Mouse (Mus musculus) left cerebral cortex, postnatal 10 days (tissue): ENCODE measurements around the gene Xrcc3. TPM values are rescaled to one million over a fixed set of nuclear protein-coding genes. Genes with fewer than 3 reads are reported as not detected.

Source experiments
- DNase-seq, 2 experiments: peaks; one replicate each; pipeline ENCODE4 v3.0.0; 2021 to 2022; ENCODE audit warnings: low spot score in 2 of 2, mixed read lengths in 1 of 2; ENCODE audit errors: extremely low spot score in 1 of 2
- intact Hi-C: fragments of 180-260 bp; cut with DNase I; formaldehyde crosslinking; loops from one replicate; pipeline ENCODE4 v1.15.1; 2025
- total RNA-seq, 2 experiments: library from RNA; stranded (reverse); gene quantifications; 2 replicates each; pipeline ENCODE4 v1.2.3; 2021

Xrcc3 gene
- total RNA-seq, 2 experiments from 2014 or later, result 3.0 to 3.2 TPM

- intact Hi-C loops, result no loop called here
These were observed 55.9 kb downstream of the Xrcc3 start for GRCm38 (mm10) chr12:111757561-111758325.

GRCm38 (mm10) chr12:111756698-111757082 lies 57.0 kb downstream of the Xrcc3 start:
- intact Hi-C loops, result no loop called here

More at GRCm38 (mm10) chr12:111757561-111758325, 55.9 kb downstream of the Xrcc3 start:
- no peak for DNase-seq

GRCm38 (mm10) chr12:111756082-111756697 lies 57.5 kb downstream of the Xrcc3 start:
- DNase-seq, result no peak
- intact Hi-C loops, result no loop called here

More at GRCm38 (mm10) chr12:111756698-111757082, 57.0 kb downstream of the Xrcc3 start:
- DNase-seq, result no peak

GRCm38 (mm10) chr12:111755231-111755630 lies 58.4 kb downstream of the Xrcc3 start:
- intact Hi-C loops, result no loop called here
- no peak for DNase-seq

- intact Hi-C loops, result no loop called here
- no peak for DNase-seq
These were observed 59.0 kb downstream of the Xrcc3 start for GRCm38 (mm10) chr12:111754710-111755109.

- intact Hi-C loops, result no loop called here
- no peak for DNase-seq
These were observed 60.3 kb downstream of the Xrcc3 start for GRCm38 (mm10) chr12:111753347-111753746.

Other genes starting within 250 kb of the Xrcc3 start
- 100 to 1,000 TPM; 132 to 137 TPM for gene Mark3, start 239.3 kb downstream of the Xrcc3 start, total RNA-seq
- gene Ckb, start 141.5 kb downstream of the Xrcc3 start, total RNA-seq, result 1,000 to 10,000 TPM in 1 of 2 experiments, 100 to 1,000 TPM in 1; 966 to 1,046 TPM
- gene Trmt61a, start 135.8 kb downstream of the Xrcc3 start, total RNA-seq, result 10 to 100 TPM; 19.2 to 19.5 TPM
- 10 to 100 TPM; 40.6 to 43.2 TPM for gene Bag5, start 100.6 kb downstream of the Xrcc3 start, total RNA-seq
- gene Apopt1, start 100.6 kb downstream of the Xrcc3 start, total RNA-seq, result 10 to 100 TPM; 37.9 to 38.6 TPM
- gene Klc1, start 55.0 kb downstream of the Xrcc3 start, total RNA-seq, result 100 to 1,000 TPM; 901 to 907 TPM
- gene Zfyve21, start 297 bp upstream of the Xrcc3 start, total RNA-seq, result 10 to 100 TPM; 14.9 to 19.2 TPM
- gene Ppp1r13b, start 94.2 kb upstream of the Xrcc3 start, total RNA-seq, result 10 to 100 TPM; 60.8 to 61.3 TPM
- 100 to 1,000 TPM; 467 TPM for gene Atp5mpl, start 153.1 kb upstream of the Xrcc3 start, total RNA-seq
- under 1 TPM; 0.26 to 0.88 TPM for gene Tdrd9, start 157.7 kb upstream of the Xrcc3 start, total RNA-seq
- gene Rd3l, start 167.4 kb upstream of the Xrcc3 start, total RNA-seq, result not detected